Mouse (Mus musculus): ENCODE data around the gene Ccm2.

DNA sequence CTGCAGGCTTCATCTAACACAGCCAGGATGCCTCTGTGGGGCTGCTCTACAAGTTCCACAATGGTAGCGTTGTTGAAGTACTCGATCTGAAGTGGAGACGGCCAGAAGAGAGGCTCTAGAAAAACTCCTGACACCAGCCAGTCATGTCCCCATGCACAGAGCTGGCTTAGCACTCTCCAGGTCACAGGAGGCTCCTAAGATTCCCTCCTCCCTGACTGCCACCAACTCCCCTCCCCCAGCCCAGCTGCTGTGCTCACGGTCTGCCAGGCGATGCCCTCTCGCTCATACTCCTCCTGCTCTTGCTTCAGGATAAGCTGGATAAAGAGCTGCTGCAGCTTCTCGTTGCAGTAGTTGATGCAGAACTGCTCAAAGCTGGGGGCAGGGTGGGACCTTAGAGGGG is 31.9 kb upstream of the Ccm2 start:
- no peak for TF ChIP-seq CTCF (IDR thresholded peaks at IDR 0.05; ENCODE audit: borderline replicate concordance, control insufficient read depth, extremely low read depth, insufficient read depth, low read length, poor library complexity)
- TF ChIP-seq POLR2A (IDR thresholded peaks at IDR 0.05; ENCODE audit: control insufficient read depth, extremely low read depth, insufficient read depth, low read length, poor library complexity), result no peak
